Mouse (Mus musculus): ENCODE measurements around the gene Zfp780b. TPM values are rescaled to one million over a fixed set of nuclear protein-coding genes. Genes with fewer than 3 reads are reported as not detected.

The Zfp780b gene
- 13.8 and 28.2 TPM in 2 replicates for polyA plus RNA-seq (2021; fragmentation: Nextera tagmentation)
- long read RNA-seq, experiment 1, partial matches to known transcripts, result 0 of 29 reads
- long read RNA-seq, experiment 1, other reads (novel, unspliced or antisense), result 29 of 29 reads
- long read RNA-seq, experiment 2, partial matches to known transcripts, result 2 of 17 reads
- long read RNA-seq, experiment 2, other reads (novel, unspliced or antisense), result 11 of 17 reads

GRCm38 (mm10) chr7:27978683-27979528 is at the start of gene Zfp780b:
Gene Zfp780b, minus strand, starts transcription at chr7:27979171.

GRCm38 (mm10) chr7:28013549-28014444 is 34.8 kb upstream of the Zfp780b start, which contains the start of gene Zfp850:
Gene Zfp850, minus strand, starts transcription at chr7:28014115.

GRCm38 (mm10) chr7:27928818-27929695 is 49.9 kb downstream of the Zfp780b start, which contains the start of gene Zfp974:
Gene Zfp974, minus strand, starts transcription at chr7:27929460.

Other genes starting within 250 kb of the Zfp780b start
- gene Zfp60, start 247.8 kb downstream of the Zfp780b start, polyA plus RNA-seq (2021; fragmentation: Nextera tagmentation), result 6.1 and 8.2 TPM in 2 replicates
- gene Zfp626, start 172.0 kb downstream of the Zfp780b start, polyA plus RNA-seq (2021; fragmentation: Nextera tagmentation), result 0.43 and 0.70 TPM in 2 replicates
- gene Zfp59, start 140.6 kb downstream of the Zfp780b start, polyA plus RNA-seq (2021; fragmentation: Nextera tagmentation), result 2.2 and 2.8 TPM in 2 replicates
- 0.21 and 0.26 TPM in 2 replicates for gene Zfp607a, start 121.6 kb downstream of the Zfp780b start, polyA plus RNA-seq (2021; fragmentation: Nextera tagmentation)
- gene Zfp974, start 49.7 kb downstream of the Zfp780b start, polyA plus RNA-seq (2021; fragmentation: Nextera tagmentation), result 3.0 and 4.1 TPM in 2 replicates
- 0.83 and 1.2 TPM in 2 replicates for gene Zfp850, start 34.9 kb upstream of the Zfp780b start, polyA plus RNA-seq (2021; fragmentation: Nextera tagmentation)
- gene Psmc4, start 70.9 kb upstream of the Zfp780b start, polyA plus RNA-seq (2021; fragmentation: Nextera tagmentation), result 246 and 258 TPM in 2 replicates
- gene Fcgbp, start 92.1 kb upstream of the Zfp780b start, polyA plus RNA-seq (2021; fragmentation: Nextera tagmentation), result 0.54 and 0.67 TPM in 2 replicates
- gene 9530053A07Rik, start 150.3 kb upstream of the Zfp780b start, polyA plus RNA-seq (2021; fragmentation: Nextera tagmentation), result 0.04 and 0.05 TPM in 2 replicates
- gene Fbl, start 190.5 kb upstream of the Zfp780b start, polyA plus RNA-seq (2021; fragmentation: Nextera tagmentation), result 7.4 and 8.8 TPM in 2 replicates
- 9.0 and 12.7 TPM in 2 replicates for gene Dyrk1b, start 200.3 kb upstream of the Zfp780b start, polyA plus RNA-seq (2021; fragmentation: Nextera tagmentation)

Data from layer of hippocampus, adult 6 months (tissue).